Mouse (Mus musculus) ovary, adult 18-20 months (tissue): Measurements from ENCODE around the gene Stat4.

Experiments
- DNase-seq: peaks from one replicate; pipeline ENCODE4 v3.0.0; 2022; ENCODE audit warnings: low spot score, mixed read lengths

Gene Stat4

GRCm38 (mm10) chr1:52146214-52146970 lies 159.4 kb downstream of the Stat4 start:
- DNase-seq = no peak

GRCm38 (mm10) chr1:52147431-52147830 lies 160.5 kb downstream of the Stat4 start:
- DNase-seq = no peak

GRCm38 (mm10) chr1:52148178-52148577 lies 161.2 kb downstream of the Stat4 start:
- DNase-seq = no peak

- DNase-seq = no peak
Observed at GRCm38 (mm10) chr1:52148696-52149095, 161.7 kb downstream of the Stat4 start.

GRCm38 (mm10) chr1:52149934-52150346 lies 163.0 kb downstream of the Stat4 start:
- no peak for DNase-seq

DNA sequence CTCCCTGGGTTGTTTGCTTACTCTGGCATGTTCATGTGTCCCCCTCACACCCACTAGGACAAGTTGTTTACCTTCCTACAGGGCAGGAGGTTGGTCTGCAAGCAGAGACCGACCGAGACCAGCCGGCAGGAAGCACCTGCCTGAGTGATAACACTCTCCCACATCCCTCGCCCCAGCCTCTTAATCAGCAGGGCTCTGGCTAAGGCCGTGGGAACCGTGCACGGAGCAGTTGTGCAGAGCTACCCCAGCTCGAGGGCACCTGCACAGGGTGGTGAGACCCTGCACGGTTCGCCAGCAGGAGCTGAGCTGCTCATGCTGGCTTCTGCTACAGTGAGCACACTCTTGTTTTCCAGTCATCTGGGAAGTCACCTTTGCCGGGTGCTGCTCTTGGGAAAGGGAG lies 163.7 kb downstream of the Stat4 start:
- no peak for DNase-seq

DNA sequence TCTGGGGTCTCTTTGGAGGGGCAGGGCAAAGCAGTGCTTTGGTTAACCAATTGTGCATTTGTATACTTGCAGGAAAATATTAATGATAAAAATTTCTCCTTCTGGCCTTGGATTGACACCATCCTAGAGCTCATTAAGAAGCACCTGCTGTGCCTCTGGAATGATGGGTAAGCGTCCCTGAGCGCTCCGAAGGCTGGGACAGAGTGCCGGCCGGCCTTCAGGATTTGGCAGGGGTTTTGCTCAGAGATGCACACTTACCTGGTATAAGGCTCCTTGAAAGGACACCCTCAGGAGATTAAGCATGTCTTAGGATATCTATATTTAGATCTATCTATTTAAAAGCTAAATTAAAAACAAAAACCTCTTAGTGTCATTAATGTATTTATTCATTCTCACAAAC lies 164.2 kb downstream of the Stat4 start:
- no peak for DNase-seq

- DNase-seq = no peak
Observed at GRCm38 (mm10) chr1:52152369-52152768, 165.4 kb downstream of the Stat4 start.

GRCm38 (mm10) chr1:52152936-52153335 lies 166.0 kb downstream of the Stat4 start:
- DNase-seq = no peak

DNA sequence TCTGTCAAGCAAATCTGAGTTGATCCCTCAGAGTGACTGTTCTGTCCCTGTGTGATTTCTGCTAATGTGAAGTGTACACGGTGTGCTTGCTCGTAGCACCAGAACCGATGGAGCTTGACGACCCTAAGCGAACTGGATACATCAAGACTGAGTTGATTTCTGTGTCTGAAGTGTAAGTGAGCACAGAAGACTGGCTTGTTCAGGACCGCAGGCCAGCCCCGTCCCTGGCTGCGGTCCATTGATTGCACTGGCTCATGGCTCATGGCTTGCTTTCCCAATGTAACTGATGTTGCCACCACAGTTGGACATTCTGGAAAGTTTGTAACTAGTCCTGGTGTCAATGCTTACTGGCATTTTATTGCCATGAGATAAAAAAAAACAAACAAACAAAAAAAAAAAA lies 167.9 kb downstream of the Stat4 start:
- DNase-seq = no peak

DNA sequence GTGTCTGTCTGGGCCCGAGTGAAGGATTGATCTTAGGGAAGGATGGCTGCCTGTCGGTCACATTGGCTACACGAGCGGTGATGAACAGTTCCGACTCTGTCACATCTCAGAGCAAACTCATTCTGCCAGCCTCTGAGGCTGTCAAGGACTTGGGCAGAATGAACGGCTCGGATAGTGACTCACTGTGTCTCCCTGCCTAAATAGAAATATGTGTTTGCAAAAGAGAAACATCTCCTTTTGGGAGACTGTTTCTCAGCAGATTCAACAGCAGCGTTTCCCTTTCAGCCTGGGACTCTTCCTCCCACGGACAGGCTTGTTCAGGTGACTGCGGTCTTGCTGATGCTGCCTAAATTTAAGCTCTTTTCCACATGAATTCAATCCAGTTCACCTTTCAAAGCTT lies 169.4 kb downstream of the Stat4 start:
- DNase-seq = no peak
